Mouse (Mus musculus): ENCODE results near the gene E2f2. TPM values are rescaled to one million over a fixed set of nuclear protein-coding genes. Genes with fewer than 3 reads are reported as not detected.

Gene E2f2
- total RNA-seq, 4 experiments from 2014 or later, result 0.57 to 1.2 (median 0.98) TPM

- no peak for DNase-seq (ENCODE audit: low spot score in 2 of 2)
Measured at GRCm38 (mm10) chr4:136173210-136173715, 1.1 kb downstream of the E2f2 start.

GRCm38 (mm10) chr4:136174216-136175193 lies 2.3 kb downstream of the E2f2 start:
- no peak for DNase-seq (ENCODE audit: low spot score in 2 of 2)

- DNase-seq (ENCODE audit: low spot score in 2 of 2), result no peak
Measured at GRCm38 (mm10) chr4:136176022-136176552, 3.9 kb downstream of the E2f2 start.

- no peak for DNase-seq (ENCODE audit: low spot score in 2 of 2)
Measured at GRCm38 (mm10) chr4:136177244-136177611, 5.0 kb downstream of the E2f2 start.

- no peak for DNase-seq (ENCODE audit: low spot score in 2 of 2)
Measured at GRCm38 (mm10) chr4:136177612-136178474, 5.6 kb downstream of the E2f2 start.

- no peak for DNase-seq (ENCODE audit: low spot score in 2 of 2)
Measured at GRCm38 (mm10) chr4:136178475-136178921, 6.3 kb downstream of the E2f2 start.

- DNase-seq (ENCODE audit: low spot score in 2 of 2), result no peak
Measured at GRCm38 (mm10) chr4:136179456-136179855, 7.3 kb downstream of the E2f2 start.

- DNase-seq (ENCODE audit: low spot score in 2 of 2), result peak; percentile 54 to 81
Measured at GRCm38 (mm10) chr4:136179998-136180397, 7.8 kb downstream of the E2f2 start.

- peak; percentile 71 to 74 for DNase-seq (ENCODE audit: low spot score in 2 of 2)
Measured at GRCm38 (mm10) chr4:136180408-136181330, 8.5 kb downstream of the E2f2 start.

- no peak for DNase-seq (ENCODE audit: low spot score in 2 of 2)
Measured at GRCm38 (mm10) chr4:136181367-136181766, 9.2 kb downstream of the E2f2 start.

- no peak for DNase-seq (ENCODE audit: low spot score in 2 of 2)
Measured at GRCm38 (mm10) chr4:136185375-136185774, 13.2 kb downstream of the E2f2 start.

- no peak for DNase-seq (ENCODE audit: low spot score in 2 of 2)
Measured at GRCm38 (mm10) chr4:136186315-136186714, 14.1 kb downstream of the E2f2 start.

GRCm38 (mm10) chr4:136186739-136187472 lies 14.7 kb downstream of the E2f2 start:
- DNase-seq (ENCODE audit: low spot score in 2 of 2), result no peak

- no peak for DNase-seq (ENCODE audit: low spot score in 2 of 2)
Measured at GRCm38 (mm10) chr4:136188973-136189737, 17.0 kb downstream of the E2f2 start.

- DNase-seq (ENCODE audit: low spot score in 2 of 2), result no peak
Measured at GRCm38 (mm10) chr4:136189912-136190311, 17.7 kb downstream of the E2f2 start.

GRCm38 (mm10) chr4:136193571-136193970 lies 21.4 kb downstream of the E2f2 start:
- no peak for DNase-seq (ENCODE audit: low spot score in 2 of 2)

- DNase-seq (ENCODE audit: low spot score in 2 of 2), result no peak
Measured at GRCm38 (mm10) chr4:136195029-136195428, 22.8 kb downstream of the E2f2 start.

GRCm38 (mm10) chr4:136195629-136196028 lies 23.4 kb downstream of the E2f2 start:
- no peak for DNase-seq (ENCODE audit: low spot score in 2 of 2)

- DNase-seq (ENCODE audit: low spot score in 2 of 2), result no peak
Measured at GRCm38 (mm10) chr4:136196201-136196600, 24.0 kb downstream of the E2f2 start.
